Mouse (Mus musculus): Measurements from ENCODE around the gene Krtap1-3.

Krtap1-3 gene

GRCm38 (mm10) chr11:99557976-99558745 lies 33.0 kb downstream of the Krtap1-3 start:
- no peak for DNase-seq

GRCm38 (mm10) chr11:99556753-99557152 lies 34.4 kb downstream of the Krtap1-3 start, which contains the start of gene Krtap3-2:
Gene Krtap3-2, minus strand, starts transcription at chr11:99556853.
- DNase-seq, result no peak

DNA sequence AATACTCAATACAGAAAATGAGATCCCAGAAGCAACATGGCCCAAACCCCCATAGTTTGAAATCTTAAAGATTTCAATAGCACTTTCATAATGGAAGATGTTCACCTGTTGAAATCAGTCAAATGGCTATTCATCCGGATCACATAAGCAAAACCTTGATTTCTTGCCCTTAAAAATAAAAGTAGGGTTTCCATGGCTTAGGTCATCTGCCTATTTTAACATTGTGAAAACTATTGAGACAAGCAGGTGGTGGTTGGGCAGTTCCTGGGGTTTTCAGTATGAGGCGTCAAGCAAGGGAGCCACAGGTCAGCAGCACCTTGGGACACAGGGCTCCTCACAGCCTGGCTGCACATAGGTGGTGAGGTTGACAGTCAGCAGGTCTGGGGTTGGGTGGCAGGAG lies 34.9 kb downstream of the Krtap1-3 start:
- DNase-seq, result no peak

DNA sequence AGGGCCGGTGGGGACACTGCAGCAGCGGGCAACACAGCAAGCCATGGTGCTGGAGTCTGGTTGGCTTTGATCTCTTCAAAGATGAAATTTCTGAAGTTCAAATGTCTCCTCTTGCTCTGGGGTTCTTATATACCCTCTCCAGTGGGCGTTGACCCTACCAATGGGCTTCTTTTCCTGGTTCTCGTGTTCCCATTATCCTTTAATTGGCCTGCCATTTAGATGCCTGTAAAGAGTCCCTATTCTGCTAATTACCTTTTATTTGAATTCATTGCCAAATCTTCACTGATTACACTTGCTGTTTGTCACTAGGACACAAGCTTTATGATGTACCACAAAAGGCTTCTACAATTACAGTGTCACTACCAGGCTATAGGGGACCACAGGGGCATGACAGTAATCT lies 40.4 kb downstream of the Krtap1-3 start, which contains the start of gene Krtap3-3:
Gene Krtap3-3 (minus strand): TSS at position 101 of the 400 bp plus-strand sequence.
- DNase-seq, result no peak

DNA sequence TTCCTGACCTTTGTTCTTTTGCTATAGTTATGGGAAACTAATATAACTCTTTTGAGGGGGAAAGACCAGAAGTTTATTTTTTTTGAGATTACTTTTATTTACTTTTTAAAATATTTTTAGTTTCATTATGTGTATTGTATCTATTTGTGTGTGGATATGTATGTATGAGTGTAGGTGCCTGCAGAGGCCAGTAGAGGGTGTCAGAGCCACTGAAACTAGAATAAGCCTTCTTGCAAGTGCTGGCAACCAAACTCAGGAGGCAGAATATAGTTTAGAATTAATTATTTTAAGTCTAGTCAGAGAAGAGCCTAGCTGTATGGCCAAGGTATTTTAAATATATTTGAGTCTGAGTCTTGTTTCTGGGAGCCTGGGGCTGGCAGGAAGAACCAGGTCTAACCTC lies 43.2 kb downstream of the Krtap1-3 start:
- DNase-seq, result no peak

Measured in kidney, postnatal 14 days (tissue).